Mouse (Mus musculus): ENCODE measurements around the gene Serinc4.

GRCm38 (mm10) chr2:121456692-121457642 is at the start of gene Serinc4:
- TF ChIP-seq CTCF (IDR thresholded peaks at IDR 0.05; ENCODE audit: control insufficient read depth, insufficient read depth, insufficient replicate concordance, low read depth, low read length) (no peak), POLR2A (IDR thresholded peaks at IDR 0.05; ENCODE audit: control insufficient read depth, low read depth, low read length) (peak; percentile 95)

Measured in testis, adult 2 months (tissue).